Mouse (Mus musculus): ENCODE measurements around the gene Ndufab1.

- no peak for TF ChIP-seq CTCF (IDR thresholded peaks at IDR 0.05; ENCODE audit: control insufficient read depth, insufficient read depth, insufficient read length)
- TF ChIP-seq MYOG (IDR thresholded peaks at IDR 0.05; ENCODE audit: control insufficient read depth, extremely low read depth, insufficient read length): no peak
- TF ChIP-seq MAX (IDR thresholded peaks at IDR 0.05): no peak
- no peak for TF ChIP-seq USF1 (IDR thresholded peaks at IDR 0.05; ENCODE audit: low read depth)
- no peak for TF ChIP-seq MYOD1 (IDR thresholded peaks at IDR 0.05; ENCODE audit: control insufficient read depth, insufficient read length, low read depth)
- TF ChIP-seq FOSL1 (IDR thresholded peaks at IDR 0.05; ENCODE audit: insufficient read depth, low read length, poor library complexity, severe bottlenecking): no peak
These were observed 20.6 kb downstream of the Ndufab1 start for GRCm38 (mm10) chr7:122081071-122081470.
